Mouse (Mus musculus) hindbrain, embryonic 15.5 days (tissue): ENCODE results near the gene Lamp1. TPM values are rescaled to one million over a fixed set of nuclear protein-coding genes. Genes with fewer than 3 reads are reported as not detected.
A peak's percentile ranks its signal among the peaks of the same experiment; 100 is the strongest.

ENCODE experiments used
- microRNA counts: library from miRNA; unstranded; fragments of <30 nt; microRNA quantifications from one replicate; lab custom pipeline; 2016
- microRNA-seq: library from miRNA; unstranded; fragments of <30 nt; microRNA quantifications from one replicate; pipeline ENCODE4, GENCODE M21; 2016
- polyA plus RNA-seq: library from polyadenylated mRNA; unstranded; fragments of >200 nt; fragmentation: Nextera tagmentation; extraction: Ambion mirVana; gene quantifications from 2 replicates; pipeline ENCODE4 v1.2.1, GENCODE M21; 2015

The Lamp1 gene
- polyA plus RNA-seq, 1 experiment from 2014 or later: 317 TPM

MicroRNAs encoded within 50 kb of the gene (microRNA counts, 519-probe panel; counts per million panel counts)
- microRNA mmu-miR-1968 (lab: Ali Mortazavi, UCI): 2,453 counts per million, percentile 37 among the panel's probes with 10 or more counts

Small RNAs within 50 kb of the gene (microRNA-seq; reads per million reads assigned to microRNA genes)
- gene Mir1968: 11.1 reads per million, percentile 28 among the genes with 10 or more reads in this experiment
- not detected for gene Mir7065

Other genes with a start within 250 kb of the Lamp1 start
- gene F7, start 133.1 kb upstream of the Lamp1 start, polyA plus RNA-seq: 0.10 TPM in 1 of 2 replicates, not detected in the other
- gene F10, start 121.9 kb upstream of the Lamp1 start, polyA plus RNA-seq: 0.17 and 0.31 TPM in 2 replicates
- 0.84 and 1.1 TPM in 2 replicates for gene Proz, start 98.2 kb upstream of the Lamp1 start, polyA plus RNA-seq
- 40.4 TPM in 2 replicates for gene Pcid2, start 53.7 kb upstream of the Lamp1 start, polyA plus RNA-seq
- gene Cul4a, start 53.5 kb upstream of the Lamp1 start, polyA plus RNA-seq: 68.2 and 69.8 TPM in 2 replicates
- 11.9 and 13.9 TPM in 2 replicates for gene Grtp1, start 41.5 kb downstream of the Lamp1 start, polyA plus RNA-seq
- 0.14 and 0.17 TPM in 2 replicates for gene Adprhl1, start 95.0 kb downstream of the Lamp1 start, polyA plus RNA-seq
- 32.5 and 33.4 TPM in 2 replicates for gene Dcun1d2, start 129.0 kb downstream of the Lamp1 start, polyA plus RNA-seq
- 55.4 and 57.1 TPM in 2 replicates for gene Tmco3, start 129.0 kb downstream of the Lamp1 start, polyA plus RNA-seq
- gene Tfdp1, start 179.6 kb downstream of the Lamp1 start, polyA plus RNA-seq: 96.5 and 96.8 TPM in 2 replicates
- gene Atp4b, start 237.7 kb downstream of the Lamp1 start, polyA plus RNA-seq: not detected in 2 replicates
- not detected in 2 replicates for gene Grk1, start 245.9 kb downstream of the Lamp1 start, polyA plus RNA-seq